Mouse (Mus musculus): ENCODE data around the gene Hoxa4.

Gene Hoxa4

GRCm38 (mm10) chr6:52205221-52205620, 13.7 kb upstream of the Hoxa4 start:
- ATAC-seq (ENCODE audit: insufficient number of reproducible peaks, low FRiP score, low TSS enrichment), result no peak

GRCm38 (mm10) chr6:52204050-52204752, 12.6 kb upstream of the Hoxa4 start, which contains the start of gene Hoxa5:
Hoxa5 (minus strand) TSS chr6:52204587.
- no peak for ATAC-seq (ENCODE audit: insufficient number of reproducible peaks, low FRiP score, low TSS enrichment)

- no peak for ATAC-seq (ENCODE audit: insufficient number of reproducible peaks, low FRiP score, low TSS enrichment)
Observed at GRCm38 (mm10) chr6:52203371-52204049, 12.0 kb upstream of the Hoxa4 start.

- no peak for ATAC-seq (ENCODE audit: insufficient number of reproducible peaks, low FRiP score, low TSS enrichment)
Observed at GRCm38 (mm10) chr6:52203121-52203370, 11.5 kb upstream of the Hoxa4 start.

- no peak for ATAC-seq (ENCODE audit: insufficient number of reproducible peaks, low FRiP score, low TSS enrichment)
Observed at GRCm38 (mm10) chr6:52202362-52203120, 11.0 kb upstream of the Hoxa4 start.

- ATAC-seq (ENCODE audit: insufficient number of reproducible peaks, low FRiP score, low TSS enrichment), result no peak
Observed at GRCm38 (mm10) chr6:52201269-52201668, 9.7 kb upstream of the Hoxa4 start.

GRCm38 (mm10) chr6:52200751-52201250, 9.2 kb upstream of the Hoxa4 start:
- ATAC-seq (ENCODE audit: insufficient number of reproducible peaks, low FRiP score, low TSS enrichment), result no peak

- ATAC-seq (ENCODE audit: insufficient number of reproducible peaks, low FRiP score, low TSS enrichment), result no peak
Observed at GRCm38 (mm10) chr6:52200073-52200750, 8.7 kb upstream of the Hoxa4 start.

GRCm38 (mm10) chr6:52197271-52197670, 5.7 kb upstream of the Hoxa4 start:
- ATAC-seq (ENCODE audit: insufficient number of reproducible peaks, low FRiP score, low TSS enrichment), result no peak

GRCm38 (mm10) chr6:52196811-52197210, 5.3 kb upstream of the Hoxa4 start:
- ATAC-seq (ENCODE audit: insufficient number of reproducible peaks, low FRiP score, low TSS enrichment), result no peak

- no peak for ATAC-seq (ENCODE audit: insufficient number of reproducible peaks, low FRiP score, low TSS enrichment)
Observed at GRCm38 (mm10) chr6:52194690-52195089, 3.1 kb upstream of the Hoxa4 start.

GRCm38 (mm10) chr6:52191860-52192550, 452 bp upstream of the Hoxa4 start:
- no peak for ATAC-seq (ENCODE audit: insufficient number of reproducible peaks, low FRiP score, low TSS enrichment)

GRCm38 (mm10) chr6:52190410-52190809, 1.1 kb downstream of the Hoxa4 start:
- no peak for ATAC-seq (ENCODE audit: insufficient number of reproducible peaks, low FRiP score, low TSS enrichment)

- ATAC-seq (ENCODE audit: insufficient number of reproducible peaks, low FRiP score, low TSS enrichment), result no peak
Observed at GRCm38 (mm10) chr6:52189909-52190308, 1.6 kb downstream of the Hoxa4 start.

GRCm38 (mm10) chr6:52189172-52189591, 2.4 kb downstream of the Hoxa4 start:
- no peak for ATAC-seq (ENCODE audit: insufficient number of reproducible peaks, low FRiP score, low TSS enrichment)

GRCm38 (mm10) chr6:52186500-52186899, 5.1 kb downstream of the Hoxa4 start:
- ATAC-seq (ENCODE audit: insufficient number of reproducible peaks, low FRiP score, low TSS enrichment), result no peak

GRCm38 (mm10) chr6:52185834-52186233, 5.7 kb downstream of the Hoxa4 start:
- no peak for ATAC-seq (ENCODE audit: insufficient number of reproducible peaks, low FRiP score, low TSS enrichment)

GRCm38 (mm10) chr6:52185222-52185621, 6.3 kb downstream of the Hoxa4 start:
- no peak for ATAC-seq (ENCODE audit: insufficient number of reproducible peaks, low FRiP score, low TSS enrichment)

GRCm38 (mm10) chr6:52184668-52185067, 6.9 kb downstream of the Hoxa4 start:
- ATAC-seq (ENCODE audit: insufficient number of reproducible peaks, low FRiP score, low TSS enrichment), result no peak

Data from cerebellum, adult (tissue).